ENCODE assay signal across 23 mouse cellular contexts in the genomic region with DNA sequence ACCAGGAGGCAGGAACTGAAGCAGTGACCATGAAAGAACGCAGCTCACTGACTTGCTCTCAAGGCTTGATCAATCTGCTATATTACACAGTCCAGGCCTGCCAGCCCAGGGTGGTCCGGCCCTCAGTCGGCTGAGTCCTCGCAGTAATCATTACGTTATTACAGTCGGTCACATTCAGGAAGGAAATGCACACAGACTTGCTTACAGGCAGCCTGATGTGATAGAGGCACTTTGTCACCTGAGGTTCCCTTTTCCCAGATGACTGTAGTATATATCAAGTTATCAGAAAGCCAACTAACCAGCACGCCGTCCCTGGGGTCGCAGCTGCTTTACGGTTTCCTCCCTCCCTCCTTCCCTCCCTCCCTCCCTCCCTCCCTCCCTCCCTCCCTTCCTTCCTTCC. TPM values are rescaled to one million over a fixed set of nuclear protein-coding genes. Genes with fewer than 3 reads are reported as not detected.
DNase-seq lines count a peak whose midpoint lies in the region; ATAC-seq and TF ChIP-seq lines count a peak whose summit lies in the region.
"Had no signal": no experiment of that assay in that cellular context is flagged by ENCODE, and none has a peak within 500 bp of the region (broad histone marks: within the 10 kb centered on the region; RNA-seq: fewer than 3 reads in every experiment).

No protein-coding gene starts in this region.

- H3K79me2 ChIP-seq in CH12.LX (replicated peaks; ENCODE audit: control insufficient read depth, extremely low read depth, insufficient read depth, poor library complexity, severe bottlenecking) (peaks cover 100% of the 10 kb centered on the region), myocyte (ENCODE audit: control insufficient read depth, insufficient read depth) (peaks cover 100% of the 10 kb centered on the region)

- H3K36me3 ChIP-seq in embryonic facial prominence, embryonic 14.5 days (ENCODE audit: control insufficient read depth, insufficient read depth, low read length), result no peaks in the 10 kb centered on the region
- H3K36me3 ChIP-seq in embryonic facial prominence, embryonic 10.5 days (replicated peaks), result peaks cover 56% of the 10 kb centered on the region
- H3K36me3 ChIP-seq in CH12.LX (replicated peaks in 1 of 2; ENCODE audit: control insufficient read depth in 1 of 2, insufficient read depth in 1 of 2, low read length in 1 of 2) (peaks cover 2 to 57% of the 10 kb centered on the region in 2 experiments), myocyte (ENCODE audit: control insufficient read depth, insufficient read depth) (peaks cover 9% of the 10 kb centered on the region)

- H3ac ChIP-seq in myocyte (ENCODE audit: control insufficient read depth, insufficient read length), result no peak overlapping the region

- peaks cover 48% of the 10 kb centered on the region for H3K4me1 ChIP-seq in embryonic facial prominence, embryonic 14.5 days (ENCODE audit: control insufficient read depth, insufficient read depth, low read length)
- H3K4me1 ChIP-seq in embryonic facial prominence, embryonic 10.5 days, result peaks cover 66% of the 10 kb centered on the region
- peaks cover 37 to 97% of the 10 kb centered on the region in 2 experiments for H3K4me1 ChIP-seq in CH12.LX (ENCODE audit: control insufficient read depth in 1 of 2, insufficient read depth in 2 of 2)

- no peaks in the 10 kb centered on the region for H3K9me3 ChIP-seq in embryonic facial prominence, embryonic 14.5 days (ENCODE audit: control insufficient read depth, low read length)
- H3K9me3 ChIP-seq in embryonic facial prominence, embryonic 10.5 days, result no peaks in the 10 kb centered on the region
- H3K9me3 ChIP-seq in CH12.LX (replicated peaks; ENCODE audit: low read length), result no peaks in the 10 kb centered on the region
- H3K9me3 ChIP-seq: embryonic facial prominence, embryonic 12.5 days; hindbrain, embryonic 12.5 days; midbrain, embryonic 13.5 days had no signal

- H3K9ac ChIP-seq in embryonic facial prominence, embryonic 14.5 days (ENCODE audit: low read depth, low read length), result no peak overlapping the region
- H3K9ac ChIP-seq in CH12.LX (ENCODE audit: insufficient read depth, low read depth), result no peak overlapping the region
- H3K9ac ChIP-seq: embryonic facial prominence, embryonic 12.5 days; hindbrain, embryonic 12.5 days; midbrain, embryonic 13.5 days had no signal

- H3K4me2 ChIP-seq in embryonic facial prominence, embryonic 14.5 days (ENCODE audit: low read depth, low read length), result no peak overlapping the region
- H3K4me2 ChIP-seq in CH12.LX (ENCODE audit: insufficient read depth, low read depth, poor library complexity, severe bottlenecking) (no peak overlapping the region), myocyte (ENCODE audit: low read depth) (peak overlapping the region; percentile 65)
- H3K4me2 ChIP-seq: embryonic facial prominence, embryonic 12.5 days; hindbrain, embryonic 12.5 days; midbrain, embryonic 13.5 days had no signal

- in situ Hi-C loops in CH12.LX (cut with MboI; ENCODE audit: low pct_ligation_motif_present, low pct_unique_long_range_greater_than_20kb, low sequenced_read_pairs), result no loop called here

- no peak for TF ChIP-seq CTCF in CH12.LX (conservative IDR thresholded peaks at IDR 0.05 in 1 of 2, IDR thresholded peaks at IDR 0.05 in 1 of 2; ENCODE audit: low read depth in 2 of 2, low read length in 2 of 2)

- no peaks in the 10 kb centered on the region for H3K27me3 ChIP-seq in embryonic facial prominence, embryonic 14.5 days (replicated peaks; ENCODE audit: control insufficient read depth, insufficient read depth, low read length)
- H3K27me3 ChIP-seq in embryonic facial prominence, embryonic 10.5 days (replicated peaks; ENCODE audit: low read depth, poor library complexity, severe bottlenecking), result no peaks in the 10 kb centered on the region
- no peaks in the 10 kb centered on the region for H3K27me3 ChIP-seq in CH12.LX (replicated peaks)
- no peaks in the 10 kb centered on the region for H3K27me3 ChIP-seq in myocyte (ENCODE audit: control insufficient read depth, insufficient read depth, insufficient read length)
- H3K27me3 ChIP-seq: embryonic facial prominence, embryonic 12.5 days; hindbrain, embryonic 12.5 days; midbrain, embryonic 13.5 days had no signal

- 81% methylated on average over 10 of the region's 10 CpGs for WGBS in embryonic facial prominence, embryonic 14.5 days
- WGBS in embryonic facial prominence, embryonic 10.5 days, result 88% methylated on average over 10 of the region's 10 CpGs

- intact Hi-C loops in heart, postnatal 10 days (cut with DNase I), result no loop called here

- TF ChIP-seq EP300 in CH12.LX (IDR thresholded peaks at IDR 0.05; ENCODE audit: low read length), result no peak

- DNase-seq in embryonic facial prominence, embryonic 14.5 days (ENCODE audit: low spot score), result no peak
- DNase-seq in embryonic facial prominence, embryonic 10.5 days (ENCODE audit: low spot score), result no peak
- no peak for DNase-seq in CH12.LX (ENCODE audit: extremely low read depth)
- DNase-seq in left cerebral cortex, adult 11 months (ENCODE audit: low spot score), result no peak
- no peak for DNase-seq in right cerebral cortex, adult 18-20 months
- DNase-seq in heart, postnatal 10 days, result no peak
- DNase-seq: adrenal gland, postnatal 36 days; cerebellum, adult 2 months; cerebellum, postnatal 36 days; gastrocnemius, postnatal 36 days; kidney, adult 9 months; lung, adult 18-20 months; lung, postnatal 14 days; right cerebral cortex, postnatal 25 days; thymus, postnatal 36 days had no signal

- no peak for TF ChIP-seq RAD21 in CH12.LX (IDR thresholded peaks at IDR 0.05; ENCODE audit: low read depth, low read length)

- TF ChIP-seq POLR2A in CH12.LX (IDR thresholded peaks at IDR 0.05; ENCODE audit: low read depth, low read length) (no peak), myocyte (IDR thresholded peaks at IDR 0.05; ENCODE audit: insufficient read length, low read depth) (no peak)

- dilution Hi-C loops in CH12.LX (cut with MboI; ENCODE audit: extremely low pct_ligation_motif_present, extremely low pct_unique_long_range_greater_than_20kb, low sequenced_read_pairs), result no loop called here

- ATAC-seq in embryonic facial prominence, embryonic 14.5 days (ENCODE audit: low read depth), result no peak
- peak; percentile 85 to 88 for ATAC-seq in hematopoietic stem cell, adult 5-6 weeks (replicated peaks in 1 of 2; ENCODE audit: insufficient read depth in 1 of 2, low FRiP score in 2 of 2, low TSS enrichment in 1 of 2, low read depth in 1 of 2, poor library complexity in 2 of 2, severe bottlenecking in 2 of 2)
- ATAC-seq: forebrain, embryonic 16.5 days; midbrain, embryonic 13.5 days had no signal

- no peak overlapping the region for H3K4me3 ChIP-seq in embryonic facial prominence, embryonic 14.5 days (ENCODE audit: low read depth, low read length)
- no peak overlapping the region for H3K4me3 ChIP-seq in embryonic facial prominence, embryonic 10.5 days
- no peak overlapping the region for H3K4me3 ChIP-seq in CH12.LX (replicated peaks in 1 of 3; ENCODE audit: low read depth in 2 of 3, low read length in 2 of 3, poor library complexity in 1 of 3)
- no peak overlapping the region for H3K4me3 ChIP-seq in myocyte
- H3K4me3 ChIP-seq: embryonic facial prominence, embryonic 12.5 days; hindbrain, embryonic 12.5 days; left cerebral cortex, adult 2 months; midbrain, embryonic 13.5 days had no signal

- peak overlapping the region; percentile 44; the same call in 1 of the 2 replicates for H3K27ac ChIP-seq in embryonic facial prominence, embryonic 14.5 days (replicated peaks; ENCODE audit: low read depth, low read length)
- no peak overlapping the region for H3K27ac ChIP-seq in embryonic facial prominence, embryonic 10.5 days (replicated peaks)
- H3K27ac ChIP-seq in CH12.LX (ENCODE audit: insufficient read depth, low read depth), result peak overlapping the region; percentile 34
- H3K27ac ChIP-seq: embryonic facial prominence, embryonic 12.5 days; hindbrain, embryonic 12.5 days; left cerebral cortex, adult 2 months; midbrain, embryonic 13.5 days had no signal

TF ChIP-seq in CH12.LX, 34 proteins besides CTCF, POLR2A, EP300 and RAD21 (continues in another document):
- TF ChIP-seq MAFK (IDR thresholded peaks at IDR 0.05; ENCODE audit: insufficient replicate concordance, low read length), result no peak
- TF ChIP-seq POLR2AphosphoS2 (IDR thresholded peaks at IDR 0.05; ENCODE audit: low read depth, low read length), result no peak
- no peak for TF ChIP-seq MAX (IDR thresholded peaks at IDR 0.05; ENCODE audit: low read length)

TF ChIP-seq in myocyte, 11 proteins besides CTCF, POLR2A, EP300 and RAD21 (continues in another document):
- no peak for TF ChIP-seq REST (IDR thresholded peaks at IDR 0.05; ENCODE audit: insufficient read depth, insufficient read length)
- TF ChIP-seq MYOG (IDR thresholded peaks at IDR 0.05; ENCODE audit: control insufficient read depth in 1 of 3, insufficient read depth in 1 of 3, insufficient read length in 2 of 3, low read depth in 2 of 3), result no peak

RNA-seq across cellular contexts. Expression of a gene that starts 9.9 kb away (rescaled TPM):
- polyA plus RNA-seq in embryonic facial prominence, embryonic 14.5 days (2014; fragmentation: Nextera tagmentation; extraction: Ambion mirVana), result 99.2 and 123 TPM in 2 replicates
- polyA plus RNA-seq in embryonic facial prominence, embryonic 10.5 days (2016; fragmentation: Nextera tagmentation; extraction: Ambion mirVana), result 172 and 192 TPM in 2 replicates
- total RNA-seq in CH12.LX (2012; rRNA removed) (130 and 159 TPM in 2 replicates), CH12.LX (2014; rRNA removed) (77.6 and 94.3 TPM in 2 replicates)
- polyA plus RNA-seq in CH12.LX (2012; ENCODE audit: insufficient read length, low read depth) (214 and 253 TPM in 2 replicates), myocyte (2012; fragmentation: generic; extraction: Trizol) (285 TPM)
- total RNA-seq in hematopoietic stem cell, adult 5-6 weeks (2017), result 64.0 and 83.8 TPM in 2 replicates
- total RNA-seq in heart, postnatal 10 days (2021), result 10 to 100 TPM; 35.1 to 38.8 TPM

RNA-seq across cellular contexts. Expression of a gene that starts 29.2 kb away (rescaled TPM):
- 29.6 and 30.2 TPM in 2 replicates for polyA plus RNA-seq in embryonic facial prominence, embryonic 14.5 days (2014; fragmentation: Nextera tagmentation; extraction: Ambion mirVana)
- 23.4 and 24.2 TPM in 2 replicates for polyA plus RNA-seq in embryonic facial prominence, embryonic 10.5 days (2016; fragmentation: Nextera tagmentation; extraction: Ambion mirVana)
- total RNA-seq in CH12.LX (2012; rRNA removed), result 37.1 and 48.8 TPM in 2 replicates
- total RNA-seq in CH12.LX (2014; rRNA removed), result 35.1 and 35.7 TPM in 2 replicates
- polyA plus RNA-seq in CH12.LX (2012; ENCODE audit: insufficient read length, low read depth), result 42.9 and 43.6 TPM in 2 replicates
- total RNA-seq in hematopoietic stem cell, adult 5-6 weeks (2017), result 15.9 and 20.8 TPM in 2 replicates
- polyA plus RNA-seq in myocyte (2012; fragmentation: generic; extraction: Trizol), result 82.1 TPM
- total RNA-seq in heart, postnatal 10 days (2021), result 1 to 10 TPM; 5.1 to 5.5 TPM

RNA-seq across cellular contexts. Expression of a gene that starts 55.7 kb away (rescaled TPM):
- 0.93 and 1.4 TPM in 2 replicates for polyA plus RNA-seq in embryonic facial prominence, embryonic 14.5 days (2014; fragmentation: Nextera tagmentation; extraction: Ambion mirVana)
- polyA plus RNA-seq in embryonic facial prominence, embryonic 10.5 days (2016; fragmentation: Nextera tagmentation; extraction: Ambion mirVana), result 0.35 and 0.38 TPM in 2 replicates
- total RNA-seq in CH12.LX (2012; rRNA removed) (152 and 159 TPM in 2 replicates), CH12.LX (2014; rRNA removed) (94.6 and 103 TPM in 2 replicates)
- polyA plus RNA-seq in CH12.LX (2012; ENCODE audit: insufficient read length, low read depth) (64.2 and 83.4 TPM in 2 replicates), myocyte (2012; fragmentation: generic; extraction: Trizol) (0.13 TPM)
- 9.3 and 13.6 TPM in 2 replicates for total RNA-seq in hematopoietic stem cell, adult 5-6 weeks (2017)
- total RNA-seq in heart, postnatal 10 days (2021), result under 1 TPM in 1 of 2 experiments, not detected in 1; 0.36 TPM
- total RNA-seq: gastrocnemius, postnatal 36 days had no signal
- polyA plus RNA-seq: inflammation-experienced regulatory T-cells, adult 6 months had no signal

Comparison
In these comparisons a context has a peak if more than half of its experiments do, and no peak if none do; other contexts are left out.
1. RNA of a gene that starts 55.7 kb away (polyA plus RNA-seq): 64.2 to 83.4 TPM in CH12.LX; 0.93 to 1.4 TPM in embryonic facial prominence, embryonic 14.5 days, 0.35 to 0.38 TPM in embryonic facial prominence, embryonic 10.5 days and 0.13 TPM in myocyte (single experiment); every median in the first group is over 10 times any median in the second.